8 mouse cellular contexts compared by ENCODE assay signal in the genomic region with DNA sequence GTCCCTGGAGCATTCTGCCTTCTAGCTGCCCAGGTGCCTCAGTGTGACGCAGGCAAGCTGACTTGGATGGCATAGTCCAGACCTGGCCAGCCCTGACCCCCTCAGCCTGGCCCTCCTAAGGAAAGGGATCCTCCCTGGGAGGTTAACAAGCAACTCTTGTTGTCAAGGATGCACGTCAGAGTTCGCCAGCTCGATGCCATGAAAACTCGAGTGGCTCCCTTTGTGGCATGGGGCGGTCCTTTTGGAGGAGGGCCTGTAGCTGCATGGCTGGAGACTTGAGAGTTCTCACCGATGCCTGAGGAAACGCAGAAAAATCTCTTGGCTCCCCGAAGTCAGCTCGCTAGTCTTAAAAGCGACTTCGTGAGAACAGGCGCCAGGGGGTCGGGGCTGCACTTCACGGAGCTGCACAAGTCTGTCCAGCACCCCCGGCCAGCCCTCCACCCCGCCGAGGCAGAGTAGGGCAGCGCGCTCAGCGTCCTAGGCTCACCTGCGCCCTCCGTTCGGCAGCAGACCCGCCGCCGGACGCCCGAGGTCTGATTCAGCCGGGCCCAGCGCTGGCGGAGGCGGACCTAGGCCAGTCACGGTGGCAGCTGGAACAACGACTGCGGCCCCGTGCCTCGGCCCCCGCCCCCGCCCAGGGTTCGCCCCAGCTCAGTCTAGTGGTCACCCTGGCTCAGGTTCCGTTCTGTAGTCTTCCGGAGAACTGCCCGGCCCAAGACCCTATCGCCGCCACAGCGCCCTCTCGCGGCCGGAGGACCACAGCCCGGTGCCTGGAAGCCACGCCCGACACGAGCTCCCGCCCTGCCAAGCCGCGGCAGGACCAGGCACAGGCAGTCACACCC. TPM values are rescaled to one million over a fixed set of nuclear protein-coding genes. Genes with fewer than 3 reads are reported as not detected.
A peak's percentile ranks its signal among the peaks of the same experiment; 100 is the strongest.
DNase-seq lines count a peak whose midpoint lies in the region; ATAC-seq and TF ChIP-seq lines count a peak whose summit lies in the region.

A gene (minus strand): TSS at position 689 of the 842 bp plus-strand sequence.

- WGBS in embryonic facial prominence, embryonic 13.5 days, result under 1% methylated on average over 57 of the region's 57 CpGs
- WGBS in heart, adult 2 months, result under 1% methylated on average over 57 of the region's 57 CpGs
- 1% methylated on average over 57 of the region's 57 CpGs for WGBS in limb, embryonic 13.5 days
- under 1% methylated on average over 57 of the region's 57 CpGs for WGBS in midbrain, embryonic 16.5 days

- H3K27ac ChIP-seq in embryonic facial prominence, embryonic 13.5 days, result peak within 1 kb of the TSS; percentile 81
- H3K27ac ChIP-seq in heart, adult 2 months, result peak within 1 kb of the TSS; percentile 96
- H3K27ac ChIP-seq in limb, embryonic 13.5 days, result peak within 1 kb of the TSS; percentile 72
- H3K27ac ChIP-seq in midbrain, embryonic 16.5 days (ENCODE audit: low read length), result peak within 1 kb of the TSS; percentile 82

- intact Hi-C loops in heart, adult 2 months (cut with DNase I), result loop anchor here (1.0 to 2.0 kb wide), 3 partner anchors 36 to 83 kb away; a partner anchor contains a TSS

- H3K9ac ChIP-seq in embryonic facial prominence, embryonic 13.5 days, result peak within 1 kb of the TSS; percentile 95
- H3K9ac ChIP-seq in heart, adult 2 months (ENCODE audit: low read depth, low read length), result peak within 1 kb of the TSS; percentile 98
- peak within 1 kb of the TSS; percentile 95 for H3K9ac ChIP-seq in limb, embryonic 13.5 days
- H3K9ac ChIP-seq in midbrain, embryonic 16.5 days (ENCODE audit: low read depth, low read length), result peak within 1 kb of the TSS; percentile 80

- ATAC-seq in embryonic facial prominence, embryonic 13.5 days (ENCODE audit: insufficient number of reproducible peaks, insufficient read depth, low FRiP score, low TSS enrichment, low read depth), result peak; percentile 86
- ATAC-seq in limb, embryonic 13.5 days (ENCODE audit: low FRiP score, low read depth), result peak; percentile 96
- ATAC-seq in midbrain, embryonic 16.5 days, result peak; percentile 95

- TF ChIP-seq EP300 in heart, adult 2 months (IDR thresholded peaks at IDR 0.05; ENCODE audit: insufficient read depth, low read depth, low read length), result peak; percentile 76

- peaks cover 57% of the 10 kb centered on the region for H3K36me3 ChIP-seq in embryonic facial prominence, embryonic 13.5 days
- H3K36me3 ChIP-seq in heart, adult 2 months (ENCODE audit: control insufficient read depth, insufficient read depth, low read length), result no peaks in the 10 kb centered on the region; the same call in 1 of the 2 replicates
- peaks cover 57% of the 10 kb centered on the region for H3K36me3 ChIP-seq in limb, embryonic 13.5 days
- peaks cover 23% of the 10 kb centered on the region for H3K36me3 ChIP-seq in midbrain, embryonic 16.5 days (ENCODE audit: control insufficient read depth, insufficient read depth, low read length)

- H3K9me3 ChIP-seq in embryonic facial prominence, embryonic 13.5 days, result no peaks in the 10 kb centered on the region
- no peaks in the 10 kb centered on the region for H3K9me3 ChIP-seq in limb, embryonic 13.5 days
- H3K9me3 ChIP-seq in midbrain, embryonic 16.5 days (replicated peaks; ENCODE audit: control insufficient read depth, low read length, poor library complexity, severe bottlenecking), result no peaks in the 10 kb centered on the region

- peak; percentile 95 for DNase-seq in 3134 (ENCODE audit: extremely low read depth, insufficient read length, low spot score)
- DNase-seq in adrenal gland, postnatal 36 days, result peak; percentile 99
- DNase-seq in heart, adult 2 months, result peak; percentile 97 to 100
- DNase-seq in kidney, adult 8-10 months, result peak; percentile 96 to 97
- DNase-seq in spleen, postnatal 10 days (ENCODE audit: low spot score in 2 of 2), result peak; percentile 99 to 100

- peaks cover 58% of the 10 kb centered on the region for H3K4me1 ChIP-seq in embryonic facial prominence, embryonic 13.5 days
- peaks cover 17% of the 10 kb centered on the region for H3K4me1 ChIP-seq in heart, adult 2 months (ENCODE audit: control insufficient read depth, insufficient read depth, low read length)
- peaks cover 33% of the 10 kb centered on the region for H3K4me1 ChIP-seq in limb, embryonic 13.5 days
- H3K4me1 ChIP-seq in midbrain, embryonic 16.5 days (ENCODE audit: control insufficient read depth, insufficient read depth, low read length), result peaks cover 41% of the 10 kb centered on the region

- TF ChIP-seq CTCF in heart, adult 2 months (IDR thresholded peaks at IDR 0.05), result peak; percentile 94

- H3K79me2 ChIP-seq in heart, adult 2 months (replicated peaks; ENCODE audit: control insufficient read depth, insufficient read depth, low read length), result peaks cover 7% of the 10 kb centered on the region

- H3K4me2 ChIP-seq in embryonic facial prominence, embryonic 13.5 days, result peak within 1 kb of the TSS; percentile 97
- H3K4me2 ChIP-seq in limb, embryonic 13.5 days (replicated peaks), result peak within 1 kb of the TSS; percentile 97
- peak within 1 kb of the TSS; percentile 97 for H3K4me2 ChIP-seq in midbrain, embryonic 16.5 days (ENCODE audit: low read length)

- H3K27me3 ChIP-seq in embryonic facial prominence, embryonic 13.5 days, result no peaks in the 10 kb centered on the region
- H3K27me3 ChIP-seq in heart, adult 2 months (ENCODE audit: control insufficient read depth, insufficient read depth, low read length), result no peaks in the 10 kb centered on the region
- no peaks in the 10 kb centered on the region for H3K27me3 ChIP-seq in limb, embryonic 13.5 days
- H3K27me3 ChIP-seq in midbrain, embryonic 16.5 days (ENCODE audit: control insufficient read depth, insufficient read depth, low read depth, low read length), result no peaks in the 10 kb centered on the region

- TF ChIP-seq POLR2A in heart, adult 2 months (IDR thresholded peaks at IDR 0.05; ENCODE audit: insufficient read depth, low read depth, low read length), result 0 out of 2 replicates have a peak, but pooled peaks have one; percentile 16

- H3K4me3 ChIP-seq in embryonic facial prominence, embryonic 13.5 days, result peak within 1 kb of the TSS; percentile 94
- H3K4me3 ChIP-seq in heart, adult 2 months, result peak within 1 kb of the TSS; percentile 94
- peak within 1 kb of the TSS; percentile 93 for H3K4me3 ChIP-seq in limb, embryonic 13.5 days
- H3K4me3 ChIP-seq in midbrain, embryonic 16.5 days (ENCODE audit: low read depth, low read length), result peak within 1 kb of the TSS; percentile 95

RNA-seq across cellular contexts. Expression of the gene that starts here (rescaled TPM):
- total RNA-seq in adrenal gland, postnatal 36 days (2021), result 10 to 100 TPM; 13.2 to 19.8 TPM
- 24.2 and 24.5 TPM in 2 replicates for polyA plus RNA-seq in embryonic facial prominence, embryonic 13.5 days (2015; fragmentation: Nextera tagmentation; extraction: Ambion mirVana)
- total RNA-seq in heart, adult 2 months (2021), result 10 to 100 TPM; 15.8 to 16.3 TPM
- 22.1 and 23.6 TPM in 2 replicates for polyA plus RNA-seq in heart, adult 2 months (2012; rRNA removed)
- polyA plus RNA-seq in limb, embryonic 13.5 days (2015; fragmentation: Nextera tagmentation; extraction: Ambion mirVana), result 25.7 and 26.7 TPM in 2 replicates
- 26.9 and 27.6 TPM in 2 replicates for polyA plus RNA-seq in midbrain, embryonic 16.5 days (2015; fragmentation: Nextera tagmentation; extraction: Ambion mirVana)

Comparison
In these comparisons a context has a peak if more than half of its experiments do, and no peak if none do; other contexts are left out.
1. Peak in every context shown above with its lines: DNase-seq, ATAC-seq, H3K4me3 ChIP-seq and H3K27ac ChIP-seq.